Mouse (Mus musculus): ENCODE results near the gene Rabgef1.

- TF ChIP-seq CTCF (IDR thresholded peaks at IDR 0.05; ENCODE audit: low read depth, low read length) (no peak), GATA1 (IDR thresholded peaks at IDR 0.05; ENCODE audit: borderline replicate concordance, low read length) (no peak)
Observed at GRCm38 (mm10) chr5:130149726-130150310, 21.8 kb upstream of the Rabgef1 start.

All from G1E (cell line).